Mouse (Mus musculus) heart, postnatal 14 days (tissue): ENCODE data around the gene Plgrkt. TPM values are rescaled to one million over a fixed set of nuclear protein-coding genes. Genes with fewer than 3 reads are reported as not detected.

Experiments used
- DNase-seq, 2 experiments: peaks; one replicate each; pipeline ENCODE4 v3.0.0; 2021 to 2022
- intact Hi-C: fragments of 180-260 bp; cut with DNase I; formaldehyde crosslinking; loops from one replicate; pipeline ENCODE4 v1.15.1; 2025
- total RNA-seq, 2 experiments: library from RNA; stranded (reverse); gene quantifications; 2 replicates each; pipeline ENCODE4 v1.2.3; 2021

Gene Plgrkt
- total RNA-seq, 2 experiments from 2014 or later, result 28.9 to 30.4 TPM

DNA sequence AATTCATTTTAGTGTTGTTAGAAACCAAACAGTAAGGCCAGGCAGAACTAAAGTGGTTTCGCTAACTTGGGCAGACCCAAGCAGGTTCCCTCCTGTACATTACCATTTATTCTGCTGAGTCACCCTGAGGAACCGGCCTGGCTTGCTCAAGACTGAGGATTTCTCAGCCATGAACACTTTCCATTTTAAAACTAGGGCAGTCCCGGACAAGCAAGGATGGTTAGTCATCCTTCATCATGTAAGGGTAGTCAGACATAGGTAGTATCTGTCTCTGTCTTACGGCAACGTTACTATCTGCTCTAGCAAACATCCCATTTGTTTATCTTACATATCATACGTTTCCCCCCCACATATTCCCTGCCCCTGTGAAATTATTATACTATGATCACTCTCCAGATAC lies 17.8 kb upstream of the Plgrkt start:
- no peak for DNase-seq
- intact Hi-C loops, result no loop called here

DNA sequence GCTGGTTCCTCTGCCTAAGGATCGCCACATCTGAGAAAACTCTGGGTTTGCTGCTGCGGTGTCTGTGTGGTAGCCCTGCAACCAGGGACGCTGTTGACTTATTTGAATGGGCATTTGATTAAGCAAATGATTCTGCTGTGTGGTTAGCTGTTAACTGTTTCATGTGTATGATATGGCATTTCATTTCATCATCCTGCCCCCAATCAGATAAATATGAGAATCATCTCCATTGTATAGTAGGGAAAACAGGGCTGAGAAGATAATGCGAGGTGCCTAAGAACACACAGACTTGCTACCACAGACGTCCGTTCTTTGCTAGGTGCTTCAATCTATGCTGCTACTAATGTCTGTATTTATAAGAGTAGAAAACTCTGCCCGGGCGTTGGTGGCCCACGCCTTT lies 17.2 kb upstream of the Plgrkt start:
- no peak for DNase-seq
- intact Hi-C loops, result no loop called here

DNA sequence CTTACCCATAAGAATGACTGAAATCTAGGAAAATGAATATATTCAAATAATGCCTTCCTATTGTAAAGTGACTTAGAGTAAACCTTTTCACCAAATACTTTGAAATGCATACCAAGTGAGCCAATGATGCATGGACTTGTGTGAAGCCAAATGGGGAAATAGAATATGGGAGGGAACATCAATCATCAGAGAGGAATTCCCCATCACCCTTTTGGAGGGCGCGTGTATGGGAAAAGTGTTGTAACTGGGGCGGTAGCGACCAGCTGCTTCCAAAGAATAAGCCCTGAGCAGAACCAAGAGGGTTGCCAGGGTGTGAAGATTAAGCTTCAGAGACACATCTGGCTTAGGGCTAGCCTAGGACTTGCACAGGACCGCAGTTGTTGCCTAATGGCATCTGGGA lies 16.2 kb upstream of the Plgrkt start:
- DNase-seq, result no peak
- intact Hi-C loops, result no loop called here

DNA sequence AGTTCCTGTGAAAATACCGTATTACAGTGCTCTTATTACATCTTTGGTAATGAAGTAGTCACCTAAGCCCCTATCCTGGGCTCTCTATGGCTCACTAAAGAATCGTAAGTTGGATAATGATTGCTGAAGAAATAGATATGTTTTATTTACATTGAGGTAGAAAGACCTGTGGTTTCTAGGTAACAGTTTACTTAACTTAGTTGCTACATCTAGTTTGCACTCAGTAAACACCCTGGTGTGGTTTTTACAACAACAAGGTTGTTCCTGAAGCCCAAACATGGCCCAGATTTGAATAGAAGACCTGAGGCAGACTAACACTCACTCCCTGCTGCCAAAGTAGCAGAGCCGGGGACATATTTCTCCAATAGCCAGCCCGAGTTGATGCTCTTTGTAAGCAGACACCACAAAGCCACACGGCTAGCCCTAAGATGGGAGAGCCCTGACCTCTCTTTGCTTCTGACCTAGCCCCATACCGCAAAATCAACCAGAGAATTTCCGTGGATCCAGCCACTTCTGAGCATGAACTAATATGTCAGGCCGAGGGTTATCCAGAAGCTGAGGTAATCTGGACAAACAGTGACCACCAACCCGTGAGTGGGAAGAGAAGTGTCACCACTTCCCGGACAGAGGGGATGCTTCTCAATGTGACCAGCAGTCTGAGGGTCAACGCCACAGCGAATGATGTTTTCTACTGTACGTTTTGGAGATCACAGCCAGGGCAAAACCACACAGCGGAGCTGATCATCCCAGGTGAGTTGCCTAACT lies 12.8 kb upstream of the Plgrkt start:
- intact Hi-C loops, result no loop called here
- DNase-seq, result no peak

DNA sequence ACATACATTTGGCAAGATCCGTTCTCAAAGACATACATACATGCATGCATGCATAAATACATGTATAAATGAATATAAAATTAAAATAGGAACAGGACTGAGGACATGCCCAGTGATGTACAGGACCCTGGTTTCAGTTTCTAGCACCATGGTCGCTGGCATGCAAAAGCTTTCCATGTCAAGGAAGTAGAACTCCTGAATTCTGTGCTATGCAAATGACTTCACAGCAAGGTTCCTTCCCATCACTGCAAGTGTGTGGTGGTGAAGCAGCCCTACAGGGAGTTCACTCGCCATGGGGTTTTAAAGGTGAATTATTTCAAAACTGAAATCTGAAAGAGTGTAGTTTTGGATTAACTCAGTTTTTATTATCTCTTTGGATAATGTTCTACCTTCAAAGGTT lies 9.2 kb upstream of the Plgrkt start:
- DNase-seq, result no peak
- intact Hi-C loops, result no loop called here

DNA sequence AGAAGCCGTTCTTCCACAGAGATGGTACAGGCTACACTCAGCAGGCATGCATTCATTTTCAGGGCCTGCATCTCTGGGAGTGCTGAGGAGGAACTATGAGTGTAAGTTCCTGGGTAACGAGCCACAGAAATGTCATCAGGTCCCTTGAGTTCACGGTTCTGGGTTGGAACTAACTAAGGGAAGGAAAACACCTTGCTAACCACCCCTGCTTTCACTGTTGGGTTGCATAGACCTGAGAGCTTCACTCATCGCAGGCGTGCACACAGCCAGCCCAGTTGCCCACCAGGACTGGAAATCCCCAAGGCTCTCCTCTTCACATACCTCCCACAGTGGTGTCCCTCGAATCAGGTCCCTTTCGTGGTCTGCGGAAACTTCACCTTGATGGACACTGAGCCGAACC lies 7.8 kb upstream of the Plgrkt start:
- DNase-seq, result no peak
- intact Hi-C loops, result no loop called here

DNA sequence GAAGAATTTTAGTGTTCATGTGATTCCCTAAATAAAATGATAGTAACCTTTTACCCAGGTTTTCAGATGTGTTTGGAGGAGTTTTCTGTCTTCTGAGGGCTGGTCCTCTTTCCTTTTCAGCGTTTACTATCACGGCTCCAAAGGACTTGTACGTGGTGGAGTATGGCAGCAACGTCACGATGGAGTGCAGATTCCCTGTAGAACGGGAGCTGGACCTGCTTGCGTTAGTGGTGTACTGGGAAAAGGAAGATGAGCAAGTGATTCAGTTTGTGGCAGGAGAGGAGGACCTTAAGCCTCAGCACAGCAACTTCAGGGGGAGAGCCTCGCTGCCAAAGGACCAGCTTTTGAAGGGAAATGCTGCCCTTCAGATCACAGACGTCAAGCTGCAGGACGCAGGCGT lies 6.2 kb upstream of the Plgrkt start:
- no peak for DNase-seq
- intact Hi-C loops, result no loop called here

DNA sequence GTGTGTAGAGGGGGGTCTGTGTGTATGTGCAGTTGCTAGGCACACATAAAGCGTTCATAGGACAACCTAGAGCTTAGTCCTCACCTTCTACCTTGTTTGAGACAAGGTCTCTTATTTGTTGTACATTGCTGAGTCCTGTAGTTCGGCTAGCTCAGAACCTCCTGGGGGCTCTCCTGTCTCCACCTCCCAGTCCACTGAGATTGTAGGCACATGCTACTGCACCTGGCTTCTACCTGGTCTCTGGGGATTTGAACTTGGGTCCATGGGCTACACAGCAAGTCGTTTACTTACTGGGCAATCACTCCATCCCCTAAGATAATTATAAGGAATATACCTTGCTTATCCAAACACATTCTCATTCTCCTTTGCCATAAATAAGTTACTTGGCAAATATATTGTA lies 5.4 kb upstream of the Plgrkt start:
- no peak for DNase-seq
- intact Hi-C loops, result no loop called here

DNA sequence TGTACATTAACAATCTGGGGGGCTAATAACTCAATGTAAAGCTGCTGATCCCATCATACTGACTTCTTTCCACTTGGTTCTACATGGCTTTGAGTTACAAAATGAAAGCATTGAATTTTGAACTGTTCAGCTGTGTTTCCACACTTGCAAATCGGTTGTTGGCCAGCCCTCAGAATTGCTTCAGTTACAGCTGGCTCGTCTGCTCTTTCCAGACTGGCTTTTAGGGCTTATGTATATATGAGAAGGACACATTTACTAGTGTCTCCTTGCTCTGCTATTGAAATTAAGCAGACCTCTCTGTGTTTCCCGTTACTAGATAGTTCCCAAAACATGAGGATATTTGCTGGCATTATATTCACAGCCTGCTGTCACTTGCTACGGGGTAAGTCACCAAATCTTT lies 4.9 kb upstream of the Plgrkt start:
- intact Hi-C loops, result no loop called here
- no peak for DNase-seq

DNA sequence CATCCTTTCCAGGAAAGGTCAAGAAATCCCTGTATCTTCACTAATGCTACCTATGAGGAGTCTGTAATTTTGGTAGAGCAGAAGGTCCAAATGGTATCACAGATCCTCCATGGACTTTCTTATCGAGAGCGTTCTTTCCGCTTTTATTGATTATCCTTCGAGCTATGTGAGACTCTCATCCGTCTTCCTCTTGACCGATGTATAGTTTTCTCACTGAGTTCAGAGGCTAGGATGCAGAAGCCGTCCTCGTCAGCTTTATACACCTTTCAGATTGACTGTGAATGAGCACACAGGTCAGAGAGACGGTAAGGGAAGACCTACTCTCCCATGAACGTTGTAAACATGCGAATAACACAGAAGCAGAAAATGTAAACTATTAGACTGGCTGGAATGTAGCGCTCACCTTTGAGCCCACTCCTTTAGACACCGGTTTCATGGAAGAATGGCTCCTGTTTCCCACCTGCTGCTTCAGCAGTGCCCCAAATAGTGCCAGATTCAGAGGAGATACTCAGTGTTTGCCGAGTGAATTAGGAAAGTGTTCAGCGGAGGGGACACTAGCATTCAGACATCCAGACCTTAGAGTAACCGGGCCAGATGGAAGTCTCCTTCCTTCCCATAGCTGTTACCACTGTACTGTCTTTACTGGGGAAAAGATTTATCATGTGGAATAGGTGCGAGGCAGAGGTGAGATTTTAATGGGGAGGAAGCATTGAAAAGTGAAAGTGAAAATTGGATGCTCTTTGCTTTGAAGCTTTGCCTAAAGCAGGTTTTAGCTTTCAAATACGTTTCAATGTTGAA lies 4.3 kb upstream of the Plgrkt start:
- no peak for DNase-seq

DNA sequence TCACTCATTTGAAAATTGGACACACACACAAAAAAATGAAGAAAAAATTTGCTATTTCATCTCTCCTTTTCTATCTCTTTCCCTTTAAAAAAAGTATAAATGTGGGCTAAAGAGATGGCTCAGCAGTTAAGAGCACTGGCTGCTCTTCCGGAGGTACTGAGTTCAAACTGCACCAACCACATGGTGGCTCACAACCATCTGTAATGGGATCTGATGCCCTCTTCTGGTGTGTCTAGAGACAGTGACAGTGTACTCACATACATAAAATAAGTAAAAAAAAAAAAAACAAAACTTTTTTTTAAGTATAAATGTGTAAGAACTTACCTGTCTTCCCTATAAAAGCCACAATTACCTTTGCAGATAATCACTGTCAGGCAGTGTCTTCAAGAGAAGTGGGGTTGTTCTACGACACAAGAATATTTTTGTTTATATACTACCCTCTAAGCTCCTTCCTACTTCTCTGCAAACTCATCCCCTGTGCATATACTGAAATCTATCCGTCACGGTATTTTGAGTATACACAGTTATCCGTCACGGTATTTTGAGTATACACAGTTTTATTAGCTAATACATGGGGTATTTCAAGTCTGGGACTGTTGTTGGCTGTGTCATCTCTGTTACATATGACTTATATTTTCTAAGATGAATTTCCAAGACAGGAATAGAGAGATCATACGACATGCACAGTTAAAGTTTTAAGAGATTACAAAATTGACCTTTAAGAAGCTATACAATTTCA lies 3.5 kb upstream of the Plgrkt start:
- intact Hi-C loops, result no loop called here
- DNase-seq, result no peak

More for the DNA sequence above, 4.3 kb upstream of the Plgrkt start:
- intact Hi-C loops, result no loop called here

DNA sequence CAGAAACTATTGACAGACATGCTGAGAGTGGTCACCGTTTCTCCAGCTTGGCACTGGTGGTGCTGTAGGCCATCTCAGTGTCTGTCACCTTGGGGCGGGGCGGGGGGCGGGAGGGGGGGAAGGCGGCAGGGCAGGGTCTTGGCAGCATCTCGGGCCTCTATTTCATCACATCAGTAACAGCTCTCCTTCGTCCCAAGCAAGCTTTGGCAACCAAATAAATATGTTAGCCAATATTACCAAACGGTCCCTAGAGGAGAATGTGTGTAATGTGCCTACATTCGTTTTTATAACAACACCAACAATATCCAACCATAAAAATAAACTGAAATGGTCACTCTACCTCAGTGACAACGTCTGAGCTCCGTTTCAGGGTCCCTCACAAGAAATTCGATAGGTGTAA lies 2.9 kb upstream of the Plgrkt start:
- intact Hi-C loops, result no loop called here

DNA sequence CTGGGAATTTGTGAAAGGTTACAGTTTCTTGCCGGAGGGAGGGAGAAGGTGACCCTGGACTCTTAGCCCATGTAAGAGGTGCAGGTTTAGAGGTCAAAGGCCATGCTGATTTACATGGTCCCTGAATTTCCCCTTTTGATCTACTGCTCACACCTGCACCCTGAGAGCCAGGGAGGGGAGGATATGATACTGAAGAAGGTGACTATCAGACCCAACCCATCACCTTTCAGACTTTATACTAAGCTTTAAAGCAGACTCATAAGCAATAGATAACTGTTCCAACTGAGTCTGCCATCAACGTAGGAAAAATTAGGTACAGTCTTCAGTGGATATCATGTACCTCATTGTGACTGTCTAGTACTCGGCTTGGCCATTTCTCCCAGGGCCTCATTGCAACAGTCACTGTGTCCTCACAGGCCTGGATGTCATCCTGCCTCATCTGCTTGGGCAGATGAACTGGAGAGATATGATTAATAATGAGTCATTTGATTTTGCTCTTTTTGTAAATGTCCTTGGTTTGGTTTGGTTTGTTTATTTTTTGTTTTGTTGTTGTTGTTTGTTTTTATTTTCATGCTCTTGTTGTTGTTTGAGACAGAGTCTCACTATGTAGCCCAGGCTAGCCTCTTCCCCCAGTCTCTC lies 1.6 kb upstream of the Plgrkt start:
- intact Hi-C loops, result no loop called here
- DNase-seq, result no peak

More for the DNA sequence above, 2.9 kb upstream of the Plgrkt start:
- DNase-seq, result no peak

DNA sequence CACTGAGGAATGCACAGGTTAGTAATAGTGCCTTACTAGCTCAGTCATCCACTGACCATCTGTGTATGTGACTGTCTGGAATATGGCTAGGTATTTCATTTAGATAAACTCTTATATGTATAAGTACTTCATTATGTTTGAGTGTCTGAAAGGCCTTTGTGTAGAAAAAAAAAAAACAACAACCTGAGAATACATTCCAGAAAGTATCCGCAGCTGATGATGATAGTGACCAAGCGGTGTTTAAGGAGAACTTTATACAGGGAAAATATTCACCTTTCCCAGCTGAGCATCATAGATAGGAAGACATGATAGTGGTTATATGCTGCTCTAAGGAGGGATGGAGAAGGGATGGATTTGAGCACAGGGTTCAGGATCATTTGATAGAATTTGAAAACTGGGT lies 851 bp upstream of the Plgrkt start:
- intact Hi-C loops, result no loop called here
- DNase-seq, result no peak

DNA sequence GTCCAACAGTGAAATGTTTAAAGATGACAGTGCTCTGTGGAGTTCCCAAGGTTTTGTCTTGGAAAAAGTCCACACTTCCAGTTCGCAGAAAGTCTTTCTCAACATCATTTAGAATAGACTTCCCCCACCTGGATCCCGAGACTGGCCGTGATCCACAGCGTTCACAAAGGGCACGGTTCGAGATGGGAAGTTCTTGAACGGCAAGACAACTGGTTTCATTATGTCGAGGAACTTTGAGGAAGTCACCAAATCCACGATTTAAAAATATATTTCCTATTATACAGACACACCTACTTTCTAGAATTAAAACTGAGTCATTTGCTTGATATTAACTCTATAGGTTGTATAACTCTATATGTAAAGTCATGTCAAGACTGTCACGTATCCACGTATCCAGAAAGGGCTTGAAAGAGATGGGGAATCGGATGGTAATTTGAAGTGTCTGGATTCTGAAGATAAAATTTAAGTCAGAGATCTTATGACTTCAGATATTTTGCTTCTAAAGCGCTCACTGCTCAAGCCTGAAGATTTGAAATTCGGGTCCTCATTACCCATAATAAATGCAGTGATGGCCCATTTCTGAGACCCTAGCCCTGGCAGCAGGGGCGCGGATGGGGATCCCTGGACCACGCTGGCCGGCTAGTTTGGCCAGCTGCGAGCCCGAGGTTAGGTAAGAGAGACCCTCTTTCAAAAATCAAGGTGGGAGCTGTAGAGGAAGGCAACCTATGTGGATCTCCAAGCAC lies 793 bp downstream of the Plgrkt start:
- DNase-seq, result no peak
- intact Hi-C loops, result no loop called here

DNA sequence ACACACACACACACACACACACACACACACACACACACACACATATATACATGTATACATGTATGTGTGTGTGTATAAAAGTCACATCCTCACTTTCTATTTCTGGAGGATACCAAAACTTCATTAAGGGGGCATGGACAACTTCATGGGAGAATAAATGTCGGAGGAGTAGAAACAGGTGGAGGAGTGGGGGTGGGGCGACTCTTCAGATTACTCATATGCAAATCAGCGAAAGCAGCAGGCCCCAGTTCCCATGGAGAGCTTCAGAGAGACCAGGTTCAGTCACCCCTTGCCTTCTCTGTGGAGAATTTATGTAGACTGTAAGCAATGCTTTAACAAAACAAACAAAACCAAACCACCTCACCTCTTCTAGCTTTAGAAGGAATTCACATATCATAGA lies 2.1 kb downstream of the Plgrkt start:
- DNase-seq, result no peak
- intact Hi-C loops, result no loop called here

DNA sequence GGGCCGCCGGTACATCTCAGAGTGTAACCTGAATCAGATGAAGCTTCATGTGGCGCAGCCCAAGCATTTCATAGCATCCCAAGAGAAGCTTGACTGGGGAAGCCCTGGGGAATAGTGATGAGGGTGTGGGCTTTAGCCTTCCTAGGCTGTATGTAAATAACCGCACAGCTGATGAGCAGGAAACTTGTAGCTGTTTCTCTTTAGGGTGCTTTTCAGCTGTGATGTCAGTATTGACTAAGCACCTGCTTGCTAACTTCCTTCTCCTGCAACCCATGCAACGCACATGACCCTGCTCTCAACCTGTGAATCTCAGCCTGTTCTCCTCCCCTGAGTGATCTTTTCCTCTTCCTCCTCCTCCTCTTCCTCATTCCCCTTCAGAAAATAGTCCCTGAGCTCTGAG lies 3.1 kb downstream of the Plgrkt start:
- intact Hi-C loops, result loop anchor here (5.0 kb wide), 1 partner anchor 198 kb away; no protein-coding TSS in a partner anchor
- DNase-seq, result no peak

DNA sequence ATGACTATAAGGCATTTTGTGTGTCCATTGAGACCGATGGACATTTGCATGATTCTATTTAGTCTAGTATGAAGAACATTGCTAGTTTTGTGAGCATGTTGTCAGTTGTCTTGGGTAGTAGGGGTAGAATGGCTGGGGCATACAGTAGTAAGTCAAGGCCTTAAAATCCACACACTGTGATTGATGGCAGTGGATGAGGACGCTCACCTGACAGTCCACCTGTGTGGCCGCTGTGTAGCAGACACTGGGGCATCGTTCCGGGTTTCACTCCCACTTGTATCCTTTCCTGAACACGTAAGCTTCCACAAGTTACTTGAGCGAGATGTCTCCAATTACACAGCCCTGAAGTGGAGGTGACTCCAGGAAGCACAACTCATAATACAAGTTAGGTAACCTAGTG lies 3.6 kb downstream of the Plgrkt start:
- intact Hi-C loops, result loop anchor here (5.0 kb wide), 1 partner anchor 199 kb away; no protein-coding TSS in a partner anchor
- no peak for DNase-seq

DNA sequence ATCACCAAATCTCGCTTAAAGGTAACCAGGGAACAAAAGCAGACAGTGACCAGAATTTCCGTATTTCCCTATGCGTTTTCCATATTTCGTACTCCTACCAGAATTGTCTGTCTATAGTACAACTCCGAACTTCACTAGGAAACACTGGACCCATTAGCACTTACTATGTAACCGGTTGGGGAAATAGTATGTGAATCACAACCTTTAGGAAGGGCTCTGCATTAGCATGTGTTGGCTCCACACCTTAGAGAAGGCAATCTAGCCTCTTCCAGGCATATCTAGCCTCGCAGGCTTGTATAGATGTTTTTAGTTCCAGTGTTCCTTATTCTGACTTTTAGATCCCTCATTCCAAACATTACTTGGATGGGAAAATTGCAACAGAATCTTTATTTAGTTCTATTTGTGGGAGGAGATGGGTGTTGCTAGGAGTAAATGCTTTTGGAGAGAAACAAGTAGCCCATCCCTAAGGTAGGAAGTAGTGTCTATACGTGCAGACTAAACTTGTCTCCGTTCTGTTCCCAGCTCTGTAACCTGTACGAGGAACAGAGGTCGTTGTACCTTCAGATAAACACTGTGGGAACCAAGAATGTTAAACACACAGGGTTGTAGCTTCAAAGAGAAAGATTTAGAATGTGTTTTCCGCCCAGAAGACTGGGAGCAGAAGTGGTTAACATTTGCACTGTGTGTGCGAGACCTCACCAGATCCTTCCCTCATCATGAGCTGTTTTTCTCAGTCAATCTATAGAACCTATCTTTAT lies 4.8 kb downstream of the Plgrkt start:
- DNase-seq, result no peak
- intact Hi-C loops, result loop anchor here (5.0 kb wide), 1 partner anchor 200 kb away; no protein-coding TSS in a partner anchor
